Mouse (Mus musculus) bone marrow, adult 2 months (tissue): ENCODE measurements around the gene Slc22a12. TPM values are rescaled to one million over a fixed set of nuclear protein-coding genes. Genes with fewer than 3 reads are reported as not detected.

Source experiments
- H3K27ac ChIP-seq: fragments of 200-500 bp; 2 replicates; pipeline ENCODE4 v1.5.1; 2012; ENCODE audit warnings: low read depth, mild to moderate bottlenecking, control low read depth, inconsistent platforms, low read length; ENCODE audit not compliant: control insufficient read depth, poor library complexity, insufficient read depth
- H3K4me1 ChIP-seq: fragments of 200-500 bp; 2 replicates; pipeline ENCODE4 v1.6.1; 2011; ENCODE audit warnings: low read length; ENCODE audit not compliant: control insufficient read depth, insufficient read depth
- H3K4me3 ChIP-seq: fragments of 200-500 bp; replicated peaks from 2 replicates; pipeline ENCODE3; 2011; ENCODE audit warnings: mild to moderate bottlenecking, low read depth, low read length, control low read depth; ENCODE audit not compliant: control insufficient read depth
- CTCF ChIP-seq: fragments of 200-500 bp; IDR thresholded peaks from 2 replicates; pipeline ENCODE4 v1.5.1; 2011; ENCODE audit warnings: low read length, control low read depth; ENCODE audit not compliant: control insufficient read depth, insufficient read depth
- POLR2A ChIP-seq: fragments of 200-500 bp; IDR thresholded peaks from 2 replicates; pipeline ENCODE4 v1.6.1; 2011; ENCODE audit warnings: low read depth, mild to moderate bottlenecking, control low read depth, low read length, borderline replicate concordance; ENCODE audit not compliant: control insufficient read depth
- WGBS: fragments of 180-500 bp; shearing (Covaris S2); methylation state at CpG from one replicate; pipeline ENCODE4 v1.1.7; 2018; 5-methylcytosine and 5-hydroxymethylcytosine counted together
- polyA plus RNA-seq: library from polyadenylated mRNA; stranded (reverse); fragments of >200 nt; gene quantifications from 2 replicates; pipeline ENCODE4 v1.2.4, GENCODE M21; 2011; ENCODE audit warnings: low replicate concordance; ENCODE audit not compliant: missing spikeins, insufficient read depth, insufficient read length

The Slc22a12 gene
- polyA plus RNA-seq, 1 experiment = 1.0 TPM

DNA sequence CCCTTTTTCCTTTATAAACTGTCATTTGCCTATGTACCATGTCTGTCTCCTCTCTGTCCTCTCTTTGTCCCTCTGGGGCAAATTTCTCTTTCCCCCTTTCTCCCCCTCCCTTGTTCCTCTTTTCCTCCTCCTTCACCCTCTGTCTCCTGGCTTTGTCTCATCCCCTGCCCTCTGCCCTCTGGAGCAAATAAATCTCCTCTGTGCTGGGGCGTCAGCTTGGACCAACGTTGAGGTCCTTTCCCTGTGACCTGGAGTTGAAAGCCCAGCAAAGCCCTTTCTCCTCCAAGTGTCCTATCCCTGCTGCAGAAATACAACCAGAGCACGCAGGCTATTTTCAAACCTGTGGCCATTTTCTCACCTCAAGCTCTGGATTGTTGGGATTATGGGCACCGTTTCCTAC lies 16.7 kb upstream of the Slc22a12 start:
- Histone ChIP-seq H3K4me1 (no peaks in the 10 kb centered on the region), H3K27ac (no peak overlapping the region), H3K4me3 (no peak overlapping the region)
- 76% methylated on average over 4 of the region's 4 CpGs for WGBS
- TF ChIP-seq CTCF (no peak), POLR2A (no peak)

GRCm38 (mm10) chr19:6553819-6554582 lies 11.2 kb upstream of the Slc22a12 start:
- no peak for TF ChIP-seq POLR2A
- no peak for TF ChIP-seq CTCF
- Histone ChIP-seq H3K4me3 (no peak overlapping the region), H3K27ac (no peak overlapping the region), H3K4me1 (no peaks in the 10 kb centered on the region; the same call in 1 of the 2 replicates)
- 31% methylated on average over 8 of the region's 8 CpGs for WGBS

GRCm38 (mm10) chr19:6553174-6553573 lies 10.3 kb upstream of the Slc22a12 start:
- Histone ChIP-seq H3K27ac (no peak overlapping the region), H3K4me3 (no peak overlapping the region), H3K4me1 (no peaks in the 10 kb centered on the region; the same call in 1 of the 2 replicates)
- 72% methylated on average over 5 of the region's 5 CpGs for WGBS
- TF ChIP-seq POLR2A (no peak), CTCF (no peak)

- H3K4me3 ChIP-seq = no peak overlapping the region
- TF ChIP-seq POLR2A (no peak), CTCF (peak; percentile 76)
- no peaks in the 10 kb centered on the region; the same call in 1 of the 2 replicates for H3K4me1 ChIP-seq
- no peak overlapping the region for H3K27ac ChIP-seq
- WGBS = 83% methylated on average over 3 of the region's 4 CpGs
These were observed 9.6 kb upstream of the Slc22a12 start for GRCm38 (mm10) chr19:6552302-6553028.

DNA sequence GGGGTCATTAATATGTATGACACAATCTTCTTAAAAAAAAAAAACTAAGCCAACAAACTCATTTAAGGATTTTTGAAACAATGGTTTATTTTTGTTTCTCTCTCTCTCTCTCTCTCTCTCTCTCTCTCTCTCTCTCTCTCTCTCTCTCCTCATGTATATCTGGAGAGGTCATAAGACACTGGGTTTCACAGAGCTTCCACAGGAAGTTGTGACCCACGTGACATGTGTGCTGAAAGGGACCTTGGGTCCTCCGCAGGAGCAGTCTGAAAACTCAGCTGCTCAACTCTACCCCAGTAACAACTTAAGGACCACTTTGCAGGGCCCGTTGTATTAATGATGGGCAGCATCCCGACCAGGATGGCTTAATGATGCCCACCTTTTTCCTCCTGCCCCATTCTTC lies 8.4 kb upstream of the Slc22a12 start:
- no peak overlapping the region for H3K27ac ChIP-seq
- 43% methylated on average over 4 of the region's 4 CpGs for WGBS
- no peak for TF ChIP-seq CTCF
- TF ChIP-seq POLR2A = no peak

DNA sequence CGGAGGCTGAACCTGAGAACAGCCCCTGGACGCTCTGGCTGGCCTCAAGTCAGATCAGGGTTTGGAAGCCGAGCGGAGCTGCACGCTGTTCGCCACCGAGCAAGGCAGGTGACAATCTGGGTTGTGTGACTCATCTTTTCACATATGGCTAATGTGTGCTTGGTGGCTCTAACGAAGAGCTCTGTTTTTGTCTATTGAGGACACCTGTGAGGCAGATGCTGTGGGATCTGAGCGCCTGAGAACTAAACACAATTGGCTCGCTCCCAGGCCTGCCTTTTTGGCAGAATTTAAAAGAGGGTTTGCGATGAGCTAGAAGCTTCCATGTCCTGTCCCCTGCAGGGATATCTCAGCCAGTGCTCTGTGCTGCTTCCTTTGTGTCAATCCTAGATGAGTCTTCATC lies 6.7 kb upstream of the Slc22a12 start:
- H3K4me3 ChIP-seq = no peak overlapping the region
- no peak overlapping the region for H3K27ac ChIP-seq
- H3K4me1 ChIP-seq = no peaks in the 10 kb centered on the region; the same call in 1 of the 2 replicates
- WGBS = 87% methylated on average over 11 of the region's 11 CpGs
- TF ChIP-seq POLR2A = no peak
- no peak for TF ChIP-seq CTCF

More for the DNA sequence above, 8.4 kb upstream of the Slc22a12 start:
- H3K4me3 ChIP-seq = no peak overlapping the region
- no peaks in the 10 kb centered on the region; the same call in 1 of the 2 replicates for H3K4me1 ChIP-seq

DNA sequence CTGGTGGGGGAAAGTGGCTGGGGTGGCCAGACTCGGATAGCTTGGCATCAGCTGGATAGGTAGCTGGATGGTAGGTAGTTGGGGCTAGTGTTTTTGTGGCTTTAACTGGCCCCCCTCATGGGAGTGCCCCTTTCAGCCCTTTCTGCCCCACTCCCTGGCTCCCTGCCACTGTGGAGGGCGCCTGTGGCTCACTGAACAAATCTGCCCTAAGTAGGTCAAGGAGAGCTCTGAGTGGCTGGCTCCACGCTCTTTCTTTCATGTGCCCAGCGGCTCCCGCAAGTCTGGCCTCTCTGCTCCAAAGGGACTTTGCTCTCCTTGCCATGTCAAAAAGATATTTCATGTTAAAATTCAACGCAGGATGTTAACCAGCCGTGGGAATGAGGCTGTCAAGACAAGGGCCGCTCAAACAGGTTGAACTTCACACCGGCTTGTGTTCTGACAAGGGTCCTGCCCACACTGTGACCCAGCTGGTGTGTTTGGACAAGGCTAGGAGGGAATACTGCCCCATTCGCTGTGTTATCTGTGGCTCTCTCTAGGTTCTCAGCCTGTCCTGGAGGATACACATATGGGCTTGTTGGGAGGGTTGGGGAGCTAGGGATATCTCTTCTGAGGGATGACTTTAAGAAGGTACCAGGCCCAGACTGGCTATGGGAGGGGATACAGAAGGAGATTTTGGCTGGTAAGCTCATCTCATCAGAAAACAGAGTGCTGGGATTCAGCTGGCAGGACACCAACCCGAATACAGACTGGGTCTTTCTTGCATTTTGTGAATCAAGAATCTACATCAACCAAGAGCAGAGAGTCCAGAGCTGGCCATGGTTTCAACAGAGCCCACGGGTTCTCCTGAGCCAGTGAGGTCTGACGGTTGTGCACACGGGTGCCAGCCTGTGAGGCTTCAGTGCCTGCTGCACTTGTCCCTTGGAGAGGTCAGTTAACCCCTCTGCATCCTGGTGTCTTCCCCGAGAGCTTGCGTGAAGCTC lies 5.9 kb upstream of the Slc22a12 start:
- TF ChIP-seq CTCF (no peak), POLR2A (no peak)
- H3K4me3 ChIP-seq = no peak overlapping the region
- no peak overlapping the region for H3K27ac ChIP-seq
- H3K4me1 ChIP-seq = no peaks in the 10 kb centered on the region; the same call in 1 of the 2 replicates
- 80% methylated on average over 16 of the region's 16 CpGs for WGBS

GRCm38 (mm10) chr19:6547801-6548200 lies 5.0 kb upstream of the Slc22a12 start:
- Histone ChIP-seq H3K4me3 (no peak overlapping the region), H3K27ac (no peak overlapping the region), H3K4me1 (peaks cover 2% of the 10 kb centered on the region; the same call in 1 of the 2 replicates)
- no peak for TF ChIP-seq POLR2A
- no peak for TF ChIP-seq CTCF
- WGBS = 68% methylated on average over 5 of the region's 5 CpGs
